Mouse (Mus musculus) regulatory T cell (primary cell): Measurements from ENCODE around the gene Cmtm5.

Source experiments
- in situ Hi-C: fragments of 300-600 bp; cut with MboI, MseI; formaldehyde crosslinking; loops from one replicate; pipeline ENCODE4 v1.15.1; 2025; ENCODE audit warnings: high pct_unique_total_duplicates

The Cmtm5 gene

DNA sequence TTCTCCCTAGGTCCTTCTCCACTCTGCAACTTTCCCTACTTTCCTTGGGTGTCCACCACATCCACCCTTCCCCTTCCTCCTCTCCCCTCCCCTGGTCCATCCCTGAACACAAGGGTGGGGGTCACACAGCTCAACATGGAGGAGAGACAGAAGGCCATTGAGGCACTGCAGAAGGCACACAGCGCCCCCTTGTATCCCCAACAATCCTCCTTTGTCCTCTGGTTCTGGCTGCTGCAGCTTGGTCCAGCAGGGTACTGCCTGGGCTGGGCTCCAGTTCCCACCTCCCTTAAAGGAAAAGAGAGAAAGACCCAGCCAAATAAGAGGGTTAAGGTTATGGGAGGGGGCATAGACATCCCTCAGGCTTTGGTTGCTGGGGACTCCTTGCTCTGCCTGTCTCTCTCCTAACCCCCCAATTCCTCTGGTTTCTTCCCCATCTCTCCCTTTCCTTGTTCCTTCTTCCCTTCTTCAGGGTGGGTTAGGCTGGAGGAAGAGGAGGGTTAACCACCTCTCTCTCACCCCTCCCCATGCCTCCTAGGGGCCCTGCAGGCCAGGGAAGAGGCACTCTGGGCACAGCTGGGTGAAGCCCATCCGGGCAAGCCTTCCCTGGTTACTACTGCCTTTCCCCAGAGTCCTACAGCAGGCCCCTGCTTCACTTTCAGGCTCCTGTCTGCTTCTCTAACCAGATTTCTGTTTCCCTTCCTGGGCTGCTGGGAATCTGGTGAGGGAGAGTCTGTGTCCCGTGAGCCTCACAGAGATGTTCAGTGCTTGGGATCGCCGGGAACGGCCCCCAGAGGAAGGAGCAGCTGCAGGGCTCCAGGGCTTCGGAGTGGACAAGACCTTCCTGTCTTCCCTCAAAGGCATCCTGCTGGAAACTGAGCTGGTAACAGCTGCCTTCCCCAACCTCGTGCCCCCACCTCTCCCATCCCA is at the start of gene Cmtm5:
TSS of gene Cmtm5 (plus strand) at position 358 of the 927 bp plus-strand sequence.
- in situ Hi-C loops = loop anchor here (5.0 kb wide), 1 partner anchor 89 kb away; no protein-coding TSS in a partner anchor

DNA sequence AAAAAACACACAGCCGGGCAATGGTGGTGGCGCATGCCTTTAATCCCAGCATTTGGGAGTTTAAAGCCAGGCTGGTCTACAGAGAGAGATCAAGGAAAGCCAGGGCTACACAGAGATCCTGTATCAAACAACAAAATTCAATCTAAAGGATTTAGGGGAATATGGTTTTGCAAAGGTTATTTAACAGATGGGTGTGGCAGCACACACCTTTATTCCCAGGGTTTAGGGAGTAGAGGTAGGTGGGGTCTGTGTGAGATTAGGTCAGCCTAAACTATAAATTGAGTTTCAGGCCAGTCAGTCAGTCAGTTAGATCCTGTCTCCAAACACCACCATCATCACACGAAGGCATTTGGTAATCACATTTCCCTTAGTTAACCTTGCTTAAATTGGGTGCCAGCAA is 43.9 kb upstream of the Cmtm5 start, which contains the start of gene Pabpn1:
TSS of gene Pabpn1 (plus strand) at position 301 of the 400 bp plus-strand sequence.
- in situ Hi-C loops = loop anchor here (25.0 kb wide), 1 partner anchor 695 kb away; the partner anchor contains the start of genes Emc9, Fitm1, Psme1 and Psme2

DNA sequence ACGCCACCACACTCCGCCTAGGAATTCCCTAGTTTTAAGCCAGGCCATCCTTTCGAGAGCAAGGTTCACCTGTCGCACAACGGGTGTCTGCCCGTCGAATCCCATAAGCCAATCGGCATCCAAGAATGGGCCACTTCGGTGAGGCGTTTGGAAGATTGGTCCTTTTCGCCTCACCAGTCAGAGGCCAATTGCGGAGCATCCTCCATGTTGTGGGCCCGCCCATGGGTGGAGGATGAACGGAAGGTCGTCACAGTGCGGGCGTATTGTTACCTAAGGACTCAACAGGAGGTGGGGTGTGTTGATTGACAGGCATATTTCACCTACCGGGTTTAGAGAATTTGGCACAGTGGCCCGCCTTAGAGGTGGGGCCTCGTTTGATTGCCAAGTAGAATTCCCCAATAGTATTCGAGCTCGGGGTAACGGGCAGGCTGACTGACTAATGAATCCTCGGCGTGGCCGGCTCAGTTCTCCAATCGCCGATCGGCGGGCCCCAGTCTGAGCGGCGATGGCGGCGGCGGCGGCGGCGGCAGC is 42.3 kb upstream of the Cmtm5 start:
- in situ Hi-C loops = loop anchor here (25.0 kb wide), 1 partner anchor 694 kb away; the partner anchor contains the start of genes Emc9, Fitm1, Psme1 and Psme2

DNA sequence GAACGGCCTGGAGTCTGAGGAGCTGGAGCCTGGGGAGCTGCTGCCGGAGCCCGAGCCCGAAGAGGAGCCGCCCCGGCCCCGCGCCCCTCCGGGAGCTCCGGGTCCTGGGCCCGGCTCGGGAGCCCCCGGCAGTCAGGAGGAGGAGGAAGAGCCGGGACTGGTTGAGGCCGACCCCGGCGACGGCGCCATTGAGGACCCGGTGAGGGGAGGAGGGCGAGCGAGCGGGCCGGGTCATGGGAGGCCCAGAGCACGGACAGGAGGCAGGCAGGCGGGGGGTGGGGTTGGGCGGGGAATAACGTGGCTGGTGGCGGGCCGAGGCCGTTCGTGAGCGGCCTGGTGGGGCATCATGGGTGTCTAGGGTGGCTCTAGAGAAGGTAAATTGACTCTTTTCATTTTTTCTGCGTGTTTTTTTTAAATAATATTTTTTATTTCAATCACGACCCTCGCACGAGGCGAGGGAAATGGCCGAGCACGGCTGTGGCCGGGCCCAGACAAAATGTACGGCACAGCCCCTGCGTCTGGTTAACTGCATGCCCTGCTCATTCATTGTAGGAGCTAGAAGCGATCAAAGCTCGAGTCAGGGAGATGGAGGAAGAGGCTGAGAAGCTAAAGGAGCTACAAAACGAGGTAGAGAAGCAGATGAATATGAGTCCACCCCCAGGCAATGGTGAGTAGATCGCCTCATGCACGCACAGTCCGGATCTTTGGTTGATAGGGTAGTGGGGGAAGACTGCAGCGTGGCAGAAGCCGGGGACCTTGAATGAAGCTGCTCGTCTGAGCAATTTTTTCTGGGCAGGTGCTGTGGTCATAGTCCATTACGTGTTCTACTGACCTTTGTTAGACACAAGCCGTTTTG is 41.5 kb upstream of the Cmtm5 start:
- in situ Hi-C loops = loop anchor here (25.0 kb wide), 1 partner anchor 693 kb away; the partner anchor contains the start of genes Emc9, Fitm1, Psme1 and Psme2

DNA sequence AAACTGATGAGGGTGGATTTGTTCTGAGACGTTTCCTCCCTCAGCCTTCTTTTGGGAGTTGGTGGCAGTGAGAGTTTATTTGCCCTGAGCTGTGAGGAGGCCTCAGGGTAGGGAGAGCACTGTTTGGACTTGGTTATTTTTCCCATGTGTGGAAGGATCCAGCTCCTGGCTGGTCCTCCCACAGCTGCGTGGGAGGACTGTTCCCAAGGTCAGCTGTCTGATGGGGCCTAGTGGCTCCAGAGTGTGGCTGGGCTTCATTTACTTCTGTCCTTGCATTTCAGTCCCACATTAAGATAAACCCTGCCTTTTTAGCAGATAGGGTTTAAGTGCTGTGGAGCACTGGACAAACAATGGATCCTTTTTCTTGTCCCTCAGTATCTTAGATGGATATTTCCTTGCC is 38.6 kb upstream of the Cmtm5 start:
- in situ Hi-C loops = loop anchor here (25.0 kb wide), 1 partner anchor 690 kb away; the partner anchor contains the start of genes Emc9, Fitm1, Psme1 and Psme2

DNA sequence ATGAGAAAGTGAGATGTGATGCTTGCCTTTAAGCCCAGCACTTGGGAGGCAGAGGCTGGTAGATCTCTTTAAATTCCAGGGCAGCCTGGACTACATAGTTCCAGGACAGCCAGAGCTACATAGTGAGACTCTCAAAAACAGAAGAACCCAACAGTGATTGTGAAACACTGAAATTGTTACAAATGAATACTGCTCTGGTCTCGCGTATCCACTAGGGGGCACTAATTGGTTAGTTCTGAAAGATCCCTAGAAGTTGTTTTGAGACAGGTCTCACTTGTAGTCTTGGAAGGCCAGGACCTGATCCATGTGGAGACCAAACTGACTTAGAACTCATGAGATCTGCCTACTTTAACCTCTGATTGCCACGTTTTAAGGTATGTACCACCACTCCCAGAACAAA is 35.7 kb upstream of the Cmtm5 start:
- in situ Hi-C loops = no loop called here

DNA sequence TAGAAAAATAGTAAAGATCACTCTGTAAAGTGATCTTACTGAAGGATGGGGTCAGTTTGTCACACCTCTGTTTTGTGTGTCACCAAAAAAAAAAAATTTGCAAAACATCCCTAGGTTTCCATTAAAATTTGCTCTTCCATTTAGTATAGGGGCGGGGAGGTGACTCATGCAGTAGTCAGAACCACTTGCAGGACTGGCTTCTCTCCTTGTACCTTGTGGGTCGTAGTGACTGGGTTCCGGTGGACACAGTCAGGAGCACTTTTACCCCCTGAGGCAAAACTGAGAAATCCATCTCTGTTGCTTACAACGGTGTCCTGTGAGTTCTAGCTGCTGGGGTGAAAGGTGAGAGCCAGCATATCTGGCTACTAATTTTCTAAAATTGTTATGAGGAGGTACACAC is 32.4 kb upstream of the Cmtm5 start:
- in situ Hi-C loops = no loop called here

DNA sequence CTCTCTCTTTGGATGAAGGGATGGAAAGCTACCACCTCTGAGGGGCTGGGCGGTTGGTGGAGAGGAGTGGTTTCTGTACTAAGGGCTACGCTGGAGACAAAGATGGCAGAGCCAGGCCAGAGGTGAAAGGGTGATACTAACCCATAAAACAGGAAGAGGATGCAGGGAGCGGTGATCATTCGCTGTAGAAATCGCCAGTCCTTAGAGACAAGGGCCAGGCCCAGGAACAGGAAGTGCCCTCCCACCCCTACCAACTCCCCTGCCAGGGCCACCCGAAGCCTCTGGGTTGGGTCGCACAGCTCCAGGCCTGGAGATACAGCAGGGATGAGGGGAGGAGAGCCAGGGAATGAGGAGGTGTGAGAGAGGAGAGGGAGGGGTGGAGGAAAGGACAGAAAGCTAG is 27.4 kb upstream of the Cmtm5 start:
- in situ Hi-C loops = no loop called here

DNA sequence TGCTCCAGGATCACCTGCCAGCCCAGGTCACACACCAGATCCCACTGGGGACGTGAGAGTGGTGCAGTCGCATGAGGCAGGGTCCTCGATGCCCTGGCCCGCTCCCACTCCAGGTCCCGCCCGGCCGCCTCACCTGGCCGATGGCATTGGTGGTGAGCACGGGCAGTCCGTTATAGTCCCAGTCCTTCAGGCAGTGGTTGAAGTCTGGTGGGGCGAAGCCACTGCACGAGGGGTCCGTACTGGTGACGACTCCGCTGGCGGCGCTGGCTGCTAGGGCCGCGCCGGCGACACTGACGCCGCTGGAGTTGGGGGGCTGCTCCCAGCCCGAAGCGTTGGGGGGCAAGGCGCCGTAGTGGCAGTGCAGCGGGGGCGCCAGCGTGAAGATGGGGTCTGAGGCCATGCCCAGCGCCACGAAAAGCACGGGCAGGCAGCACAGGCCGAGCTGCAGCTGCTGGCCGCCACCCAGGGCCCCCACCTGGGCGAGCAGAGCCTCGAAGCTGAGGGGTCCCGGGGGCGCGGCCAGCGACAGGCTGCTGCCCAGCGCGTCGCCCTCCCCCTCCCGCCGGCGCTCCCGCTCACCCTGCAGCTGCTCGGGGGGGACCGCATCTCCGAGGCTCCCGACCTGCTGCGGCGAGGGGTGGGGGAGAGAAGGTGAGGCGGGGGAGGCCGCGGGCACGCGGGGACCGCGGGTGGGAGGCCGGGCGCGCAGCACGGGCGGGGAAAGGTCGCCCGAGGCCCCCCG is 23.8 kb upstream of the Cmtm5 start:
- in situ Hi-C loops = loop anchor here (10.0 kb wide), 1 partner anchor 333 kb away; no protein-coding TSS in a partner anchor

DNA sequence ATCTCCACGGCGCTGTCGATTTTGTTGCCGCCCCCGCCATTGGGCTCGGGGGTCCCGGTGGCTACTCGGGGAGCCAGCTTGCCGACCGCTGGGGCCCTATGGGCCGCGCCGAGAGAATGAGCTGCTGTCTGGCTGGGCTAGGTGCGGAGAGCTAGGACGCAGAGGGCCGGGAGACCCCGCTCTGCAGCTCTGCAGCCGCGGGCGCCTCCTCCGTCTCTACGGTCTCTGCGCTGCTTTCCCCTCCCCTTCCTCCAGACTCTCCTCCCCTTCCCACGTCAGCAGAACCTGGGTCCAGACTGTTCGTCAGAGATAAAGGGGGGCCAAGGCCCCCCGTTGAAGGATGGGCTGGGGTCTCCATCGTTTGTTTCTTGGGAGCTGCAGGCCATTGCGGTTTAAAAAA is 23.2 kb upstream of the Cmtm5 start, which contains the start of gene Slc22a17:
TSS of gene Slc22a17 (minus strand) at position 247 of the 400 bp plus-strand sequence.
- in situ Hi-C loops = loop anchor here (10.0 kb wide), 1 partner anchor 332 kb away; no protein-coding TSS in a partner anchor

DNA sequence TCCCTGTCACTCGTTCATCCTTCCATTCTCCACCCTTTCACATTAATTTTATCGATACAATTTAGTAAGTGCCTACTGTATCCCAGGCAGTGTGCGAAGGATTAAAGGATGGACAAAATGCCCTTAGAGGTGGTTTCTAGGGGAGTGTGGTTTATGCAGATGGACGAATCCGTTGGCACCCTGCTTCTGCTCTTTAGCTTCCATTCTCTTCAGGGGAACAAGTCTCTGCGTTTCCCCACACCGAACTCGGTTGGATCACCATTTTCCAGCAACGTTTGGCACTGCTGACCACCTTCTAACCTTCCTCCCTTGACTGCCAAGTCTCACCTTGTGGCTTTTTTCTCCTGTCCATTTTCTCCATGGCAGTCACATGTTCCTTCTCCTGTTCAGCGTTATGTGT is 22.7 kb upstream of the Cmtm5 start:
- in situ Hi-C loops = loop anchor here (10.0 kb wide), 1 partner anchor 331 kb away; no protein-coding TSS in a partner anchor

DNA sequence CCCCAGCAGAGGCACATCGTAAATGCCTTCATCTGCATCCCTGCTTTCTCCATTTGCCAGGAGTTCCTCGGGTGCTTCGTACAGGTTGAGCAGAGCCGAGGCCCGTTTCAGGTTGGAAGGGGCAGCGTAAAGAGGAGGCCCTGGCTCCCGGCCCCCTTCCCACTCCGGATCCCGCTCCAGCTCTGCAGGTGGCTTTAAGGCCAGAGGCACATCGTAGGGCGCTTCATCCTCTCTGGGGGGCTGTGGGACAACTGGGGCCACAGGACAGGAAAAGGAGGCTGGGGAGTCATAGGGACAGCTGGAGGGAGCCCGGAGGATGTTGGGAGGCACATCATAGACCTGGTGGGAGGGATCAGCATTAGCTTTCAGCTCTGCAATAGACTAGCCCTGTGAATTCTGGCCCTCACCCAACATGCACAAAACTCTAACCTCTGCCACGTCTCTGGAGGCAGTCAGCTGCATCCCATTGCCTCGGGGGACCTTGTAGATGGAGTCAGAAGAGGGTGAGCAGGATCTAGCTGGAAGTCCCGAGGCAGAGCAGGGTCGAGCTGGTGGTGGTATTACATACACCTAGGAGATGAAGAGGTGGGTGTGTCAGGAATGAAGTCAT is 15.9 kb upstream of the Cmtm5 start:
- in situ Hi-C loops = no loop called here

DNA sequence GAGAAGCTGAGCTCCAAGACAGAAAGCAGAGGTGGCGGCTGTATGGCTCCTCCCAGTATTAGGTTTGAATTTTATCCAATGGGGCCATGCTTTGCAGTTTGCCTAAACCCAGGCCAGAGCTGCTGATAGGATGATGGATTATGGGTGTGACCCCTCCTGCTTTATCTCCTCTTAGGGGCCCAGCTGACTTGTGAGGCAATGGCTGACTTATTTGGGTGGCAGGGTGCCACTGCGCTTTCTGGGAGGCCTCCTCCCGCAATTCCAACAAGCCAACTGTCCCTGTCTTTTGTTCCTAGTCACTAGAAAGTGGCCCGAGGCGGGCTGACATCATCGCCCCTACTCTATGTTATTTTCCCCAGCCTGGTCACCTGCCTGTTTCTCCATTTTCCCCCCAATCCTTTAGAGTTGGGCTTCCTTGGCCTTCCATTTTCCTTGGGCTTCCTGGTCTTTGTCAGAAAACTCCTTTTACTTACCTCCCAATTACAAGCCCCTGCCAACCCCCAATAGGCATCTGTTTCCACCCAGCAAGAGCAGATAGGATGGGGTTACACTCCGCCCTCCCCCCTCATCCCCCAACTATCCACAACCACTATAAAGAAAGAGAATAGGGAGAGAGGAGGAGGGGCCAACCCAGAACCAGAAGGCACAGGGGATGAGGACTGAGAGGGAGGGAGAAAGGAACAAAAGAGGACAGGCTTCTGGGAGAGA is 11.3 kb upstream of the Cmtm5 start:
- in situ Hi-C loops = no loop called here

DNA sequence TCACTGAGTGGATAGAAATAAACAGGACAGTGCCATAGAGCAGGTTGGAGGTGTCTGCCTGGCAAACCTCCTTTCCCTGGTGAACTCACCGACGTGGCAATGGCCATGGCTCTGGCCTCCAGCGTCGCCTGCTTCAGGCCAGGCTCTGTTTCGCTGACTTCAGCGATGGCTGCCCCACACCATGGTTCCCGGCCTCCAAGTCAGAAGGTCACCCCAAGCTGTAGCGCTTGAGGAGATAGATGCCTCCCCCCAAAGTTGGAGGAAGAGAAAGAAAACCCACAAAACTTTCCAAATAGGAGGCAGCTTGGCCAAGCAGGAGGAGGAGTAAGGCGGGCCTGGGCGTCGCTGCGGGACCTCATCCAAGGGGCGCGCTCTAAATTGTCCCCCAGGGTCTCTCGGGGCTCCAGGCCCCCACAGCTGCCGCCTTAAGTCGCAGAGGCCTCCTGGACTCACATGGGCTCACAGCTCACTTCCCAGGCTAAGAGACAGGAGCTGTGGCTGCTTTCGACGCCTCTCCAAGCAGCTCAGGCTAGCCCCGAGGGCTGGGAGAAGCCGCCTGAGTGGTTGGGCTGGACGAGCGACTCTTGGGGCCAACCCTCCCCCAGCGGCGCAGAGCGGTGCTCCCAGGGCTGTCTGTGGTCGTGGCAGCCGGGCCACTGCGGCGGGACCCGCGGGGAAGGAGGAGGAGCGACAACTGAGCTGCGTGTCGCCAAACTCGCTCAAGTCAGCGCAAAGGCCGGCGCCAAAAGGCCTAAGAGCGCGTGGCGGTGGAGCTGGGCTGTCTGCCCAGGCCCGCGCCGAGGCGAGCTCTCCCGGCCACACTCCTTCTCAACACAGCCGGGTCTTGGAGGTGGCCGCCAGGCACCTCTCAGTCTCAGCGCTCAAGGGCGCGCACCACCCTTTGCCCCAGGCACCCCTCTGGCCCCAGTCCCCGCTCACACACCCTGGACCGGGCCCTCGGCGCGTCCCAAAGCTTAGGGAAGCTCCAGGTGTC is 10.4 kb upstream of the Cmtm5 start, which contains the start of gene Efs:
TSS of gene Efs (minus strand) at position 778 of the 994 bp plus-strand sequence.
- in situ Hi-C loops = no loop called here

DNA sequence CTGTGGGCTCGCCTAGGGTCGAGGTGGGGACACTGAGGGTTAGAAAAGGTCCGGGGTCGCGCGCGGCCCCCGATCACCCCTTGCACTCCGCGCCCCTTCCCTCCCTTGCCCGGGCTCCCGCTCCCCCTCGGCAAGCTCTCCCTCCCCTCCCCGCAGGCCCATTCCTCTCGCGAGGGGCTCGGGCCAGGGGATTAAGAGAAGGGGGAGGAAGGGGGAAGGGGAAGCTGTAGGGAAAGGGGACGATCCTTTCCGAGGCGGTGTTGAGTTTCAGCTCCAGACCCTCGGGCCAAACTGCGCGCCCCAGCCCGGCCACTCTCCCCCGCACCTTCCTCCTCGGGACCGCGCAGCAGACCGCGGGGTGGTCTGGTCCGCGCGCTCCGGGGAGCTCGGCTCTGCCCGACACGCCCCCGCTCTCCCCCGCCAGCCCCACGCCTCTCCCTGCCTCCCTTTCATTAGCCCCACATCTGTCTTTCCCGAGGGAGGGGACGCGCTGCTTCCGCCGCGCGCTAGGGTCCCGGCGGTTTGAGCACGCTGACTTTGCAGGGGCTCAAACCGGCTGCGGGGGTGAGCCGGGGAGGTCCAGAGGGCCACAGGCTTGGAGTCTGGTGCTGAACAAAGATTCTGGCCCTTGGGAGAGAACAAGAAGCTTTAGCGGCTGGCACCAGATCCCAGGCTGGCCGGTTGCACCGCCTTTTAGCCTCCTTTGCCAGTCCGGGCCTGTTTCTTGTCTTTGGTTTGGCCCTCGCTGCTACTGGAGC is 9.5 kb upstream of the Cmtm5 start:
- in situ Hi-C loops = no loop called here

DNA sequence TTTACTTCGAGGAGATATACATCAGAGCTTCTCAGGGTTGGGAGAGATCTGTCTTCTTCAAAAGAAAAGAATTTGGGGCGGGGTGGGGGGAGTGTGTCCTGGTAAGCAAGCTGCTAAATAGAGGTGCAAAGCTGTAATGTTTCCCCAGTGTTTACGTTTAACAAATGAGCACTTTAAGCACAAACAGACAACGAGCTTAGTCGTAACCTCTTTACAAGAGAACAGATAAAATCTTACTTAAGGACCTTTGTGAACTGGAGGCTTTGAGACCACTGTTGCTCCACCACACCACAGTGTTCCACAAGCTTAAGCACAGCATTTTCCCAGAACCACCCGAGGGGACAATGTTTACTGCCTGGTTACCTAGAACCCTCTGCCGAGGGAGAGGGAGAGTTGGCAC is 8.8 kb upstream of the Cmtm5 start:
- in situ Hi-C loops = no loop called here

DNA sequence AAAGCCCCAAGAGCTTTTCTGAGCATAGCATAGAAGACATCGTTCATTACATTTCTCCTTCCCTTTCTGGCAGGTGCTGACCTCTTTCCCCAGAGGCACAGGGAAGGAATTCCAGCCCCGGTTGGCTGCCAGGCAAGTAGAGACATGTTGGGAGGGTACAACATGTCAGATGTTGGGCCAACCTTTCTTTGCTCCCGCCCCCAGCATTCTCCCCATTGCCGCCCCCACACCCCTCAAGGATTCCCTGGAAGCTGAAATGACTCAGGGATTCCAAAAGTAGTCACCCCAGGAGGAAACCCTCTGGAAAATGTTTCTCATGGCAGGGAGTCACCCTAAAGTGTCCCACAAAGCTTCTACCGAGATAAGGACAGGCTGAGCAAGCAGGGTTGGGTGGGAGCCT is 6.3 kb upstream of the Cmtm5 start:
- in situ Hi-C loops = no loop called here
